22 mouse cellular contexts compared by ENCODE assay signal in genomic region chr9:49913677-49914076, GRCm38 (mm10).
"Had no signal": no experiment of that assay in that cellular context is flagged by ENCODE, and none has a peak within 500 bp of the region (broad histone marks: within the 10 kb centered on the region; RNA-seq: fewer than 3 reads in every experiment).

No protein-coding gene starts in this region.

- H3K4me2 ChIP-seq: heart, embryonic 12.5 days; hindbrain, embryonic 13.5 days; hindbrain, embryonic 15.5 days; limb, embryonic 13.5 days; limb, embryonic 15.5 days; liver, embryonic 12.5 days had no signal

- H3K36me3 ChIP-seq: heart, embryonic 10.5 days; heart, embryonic 12.5 days; hindbrain, embryonic 13.5 days; hindbrain, embryonic 15.5 days; limb, embryonic 13.5 days; limb, embryonic 15.5 days; liver, embryonic 12.5 days had no signal

- H3K27me3 ChIP-seq: heart, embryonic 12.5 days; hindbrain, embryonic 13.5 days; hindbrain, embryonic 15.5 days; limb, embryonic 13.5 days; limb, embryonic 15.5 days; liver, embryonic 12.5 days had no signal

- DNase-seq: forebrain, postnatal 0 days; gastrocnemius, postnatal 14 days; gastrocnemius, postnatal 36 days; heart, adult 18-20 months; heart, postnatal 10 days; heart, postnatal 36 days; kidney, adult 2 months; kidney, adult 9 months; kidney, postnatal 25 days; layer of hippocampus, adult 9-11 months; layer of hippocampus, postnatal 36 days; left cerebral cortex, postnatal 4 days had no signal

- H3K9ac ChIP-seq: forebrain, postnatal 0 days; heart, embryonic 12.5 days; hindbrain, embryonic 13.5 days; hindbrain, embryonic 15.5 days; limb, embryonic 13.5 days; limb, embryonic 15.5 days; liver, embryonic 12.5 days; liver, embryonic 14.5 days had no signal

- H3K9me3 ChIP-seq: heart, embryonic 10.5 days; heart, embryonic 12.5 days; hindbrain, embryonic 13.5 days; hindbrain, embryonic 15.5 days; limb, embryonic 13.5 days; limb, embryonic 15.5 days; liver, embryonic 12.5 days had no signal

- H3K4me1 ChIP-seq: hindbrain, embryonic 13.5 days; hindbrain, embryonic 15.5 days; limb, embryonic 13.5 days; limb, embryonic 15.5 days; liver, embryonic 12.5 days had no signal

- ATAC-seq: forebrain, postnatal 0 days; hindbrain, postnatal 0 days; intestine, embryonic 16.5 days; liver, embryonic 12.5 days had no signal

- H3K27ac ChIP-seq: heart, embryonic 10.5 days; hindbrain, embryonic 13.5 days; hindbrain, embryonic 15.5 days; hindbrain, postnatal 0 days; limb, embryonic 13.5 days; limb, embryonic 15.5 days; liver, embryonic 12.5 days; liver, embryonic 14.5 days had no signal

- H3K4me3 ChIP-seq: heart, embryonic 10.5 days; heart, embryonic 12.5 days; hindbrain, embryonic 13.5 days; hindbrain, embryonic 15.5 days; limb, embryonic 13.5 days; limb, embryonic 15.5 days; liver, embryonic 12.5 days had no signal
